Mouse (Mus musculus): ENCODE results near the gene H2-M10.1.
"Not testable (repeated sequence)": the region's sequence is repeated elsewhere in the genome, so short reads cannot be mapped to it uniquely, and the experiment has no call there.

Gene H2-M10.1

GRCm38 (mm10) chr17:36326055-36326454, at the start of gene H2-M10.1:
Gene H2-M10.1 (minus strand): TSS chr17:36326155.
- no peak for DNase-seq (ENCODE audit: low spot score)

DNA sequence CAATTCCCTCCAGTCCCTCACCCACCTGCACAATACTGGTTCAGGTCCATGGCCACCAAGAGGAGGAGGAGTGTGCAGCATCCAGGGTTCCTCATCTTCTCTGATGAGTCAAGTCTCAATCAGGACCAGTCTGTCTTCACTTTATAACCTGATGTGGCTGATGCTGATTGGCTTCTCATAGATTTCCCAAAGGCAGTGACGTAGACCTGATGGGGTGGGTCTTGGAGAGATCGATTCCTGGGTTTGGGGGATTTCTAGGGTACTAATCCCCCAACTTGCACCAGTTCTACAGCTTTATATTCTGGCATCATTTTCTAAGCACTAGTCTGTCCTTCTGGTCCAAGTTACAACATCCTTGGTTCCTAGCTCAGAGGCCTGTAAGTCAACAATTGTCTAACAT, 42.4 kb upstream of the H2-M10.1 start, which contains the start of gene H2-M10.3:
Gene H2-M10.3, minus strand, starts transcription at position 101 of the 400 bp plus-strand sequence.
- DNase-seq (ENCODE audit: low spot score) = not testable (repeated sequence)

- DNase-seq (ENCODE audit: low spot score) = not testable (repeated sequence)
These were observed 36.4 kb upstream of the H2-M10.1 start for GRCm38 (mm10) chr17:36362404-36362803.

DNA sequence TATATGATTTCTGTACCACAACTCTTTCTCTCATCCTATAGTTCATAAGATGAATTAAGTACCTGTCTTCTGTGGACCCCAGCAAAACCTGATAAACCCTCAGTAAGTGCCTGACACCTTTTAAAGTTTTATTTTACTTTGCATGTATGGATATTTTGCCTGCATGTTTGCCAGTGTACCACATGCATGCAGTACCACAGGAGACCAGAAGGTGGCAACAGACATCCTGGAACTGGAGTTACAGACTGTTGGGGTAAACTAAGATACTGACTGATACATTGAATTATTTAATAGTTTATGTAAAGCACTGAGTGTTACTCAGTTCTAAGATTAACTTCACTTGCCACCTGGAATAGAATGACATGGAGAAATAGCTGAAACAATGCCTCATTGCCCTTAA, 31.6 kb upstream of the H2-M10.1 start:
- DNase-seq (ENCODE audit: low spot score) = not testable (repeated sequence)

GRCm38 (mm10) chr17:36355763-36356162, 29.8 kb upstream of the H2-M10.1 start:
- no peak for DNase-seq (ENCODE audit: low spot score)

DNA sequence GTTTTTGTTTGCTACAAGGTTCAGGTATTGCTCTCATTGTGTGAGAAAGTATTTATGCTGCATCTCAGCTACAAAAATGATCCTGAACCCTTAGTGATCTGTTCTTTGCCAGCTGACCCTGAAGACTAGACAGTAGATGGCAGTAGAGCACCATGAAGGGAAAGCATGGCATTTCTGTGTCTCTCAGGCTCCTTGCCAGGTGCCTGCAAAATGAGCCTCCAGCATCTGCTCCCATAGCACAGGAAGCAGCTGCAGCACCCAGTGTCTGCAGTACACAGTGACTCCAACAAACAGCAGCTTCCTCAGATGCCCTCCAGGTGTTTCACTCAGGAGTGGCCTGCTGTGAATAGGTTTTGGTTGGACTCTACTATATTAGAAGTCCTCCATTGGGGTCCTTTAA, 29.4 kb upstream of the H2-M10.1 start:
- DNase-seq (ENCODE audit: low spot score) = not testable (repeated sequence)

DNA sequence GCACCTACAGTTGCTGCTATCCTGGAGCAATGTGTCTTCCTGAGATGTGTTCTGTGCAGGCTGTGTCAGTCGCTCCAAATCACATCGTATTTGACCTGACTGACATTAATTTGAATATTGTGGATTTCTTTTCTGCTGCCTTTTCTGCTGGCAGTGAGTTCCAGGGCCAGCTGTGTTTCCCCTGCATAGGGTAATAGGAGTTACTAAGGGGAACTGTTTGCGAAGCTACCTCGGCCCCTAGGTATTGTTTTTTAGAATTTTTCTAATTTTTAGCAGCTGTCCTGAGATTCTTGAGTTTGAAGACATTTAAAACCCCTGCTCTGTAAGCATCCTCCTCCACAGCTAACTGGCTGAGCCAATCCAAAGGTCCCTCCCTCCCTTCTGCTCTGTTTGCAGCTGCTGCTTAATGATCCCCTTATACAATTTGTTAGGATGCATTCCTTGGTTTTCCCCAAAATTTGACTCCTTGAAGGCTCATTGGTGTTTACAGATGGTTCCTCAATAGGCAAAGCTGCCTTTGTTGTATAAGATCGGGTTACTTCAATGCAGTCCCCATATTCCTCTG, 10.2 kb downstream of the H2-M10.1 start:
- no peak for DNase-seq (ENCODE audit: low spot score)

DNA sequence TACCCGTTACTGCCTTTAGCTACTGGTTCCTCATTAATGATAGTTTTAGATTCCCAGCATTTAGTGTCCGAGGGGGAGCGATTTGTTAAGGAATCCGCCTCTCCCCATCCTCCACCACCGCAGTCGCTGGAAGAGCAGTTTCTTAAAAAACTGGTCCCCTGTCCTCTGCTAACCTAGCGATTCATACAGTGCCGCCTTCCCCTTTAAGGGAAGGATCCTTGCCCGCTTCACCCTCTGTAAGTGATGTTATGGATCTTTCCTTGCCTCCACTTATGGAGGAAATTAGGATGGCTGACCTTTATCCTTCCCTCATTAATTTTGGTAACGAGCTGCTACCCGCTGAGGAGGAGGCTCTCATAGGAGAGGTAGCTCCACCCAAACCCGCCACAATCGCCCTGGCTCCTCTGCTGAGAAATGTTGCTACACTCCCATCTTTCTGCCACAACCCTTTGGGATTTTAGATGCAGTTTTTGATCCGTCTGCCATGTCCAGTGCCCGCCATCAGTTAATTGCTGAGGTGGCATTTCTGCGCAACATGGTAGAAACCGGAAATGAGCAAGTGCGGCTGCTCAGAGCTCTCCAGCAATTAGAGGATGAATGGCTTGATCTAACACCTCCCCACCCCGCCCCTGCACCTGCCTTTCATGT, 10.8 kb downstream of the H2-M10.1 start:
- peak; percentile 26 for DNase-seq (ENCODE audit: low spot score)

- no peak for DNase-seq (ENCODE audit: low spot score)
These were observed 11.4 kb downstream of the H2-M10.1 start for GRCm38 (mm10) chr17:36314511-36314910.

GRCm38 (mm10) chr17:36309293-36309692, 16.7 kb downstream of the H2-M10.1 start:
- no peak for DNase-seq (ENCODE audit: low spot score)

- peak; percentile 10 for DNase-seq (ENCODE audit: low spot score)
These were observed 17.1 kb downstream of the H2-M10.1 start for GRCm38 (mm10) chr17:36308855-36309254.

- no peak for DNase-seq (ENCODE audit: low spot score)
These were observed 39.6 kb downstream of the H2-M10.1 start, which contains the start of gene H2-M10.2 for GRCm38 (mm10) chr17:36286390-36286789. Gene H2-M10.2 (minus strand): TSS chr17:36286490.

GRCm38 (mm10) chr17:36281521-36282245, 44.3 kb downstream of the H2-M10.1 start:
- no peak for DNase-seq (ENCODE audit: low spot score)

DNA sequence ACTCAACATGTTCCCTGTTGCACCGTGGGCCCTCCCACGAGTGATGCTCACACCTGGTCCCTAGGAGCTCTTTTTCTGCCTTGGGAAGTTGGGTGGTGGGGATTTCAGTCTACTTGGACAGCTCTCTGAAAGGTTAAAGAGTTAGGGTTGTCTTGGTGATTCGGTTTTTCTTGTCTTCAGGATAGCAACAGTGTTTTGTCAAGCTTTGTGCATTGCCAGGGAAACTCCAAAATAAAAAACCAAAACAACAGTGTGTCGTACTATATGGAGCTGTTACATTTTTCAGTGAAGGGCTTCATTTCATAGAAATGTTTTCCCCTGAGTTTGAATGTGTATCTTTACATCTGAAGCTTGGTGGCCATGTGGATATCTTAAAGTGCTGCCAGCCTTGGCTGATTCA, 51.2 kb downstream of the H2-M10.1 start:
- DNase-seq (ENCODE audit: low spot score) = no peak

DNA sequence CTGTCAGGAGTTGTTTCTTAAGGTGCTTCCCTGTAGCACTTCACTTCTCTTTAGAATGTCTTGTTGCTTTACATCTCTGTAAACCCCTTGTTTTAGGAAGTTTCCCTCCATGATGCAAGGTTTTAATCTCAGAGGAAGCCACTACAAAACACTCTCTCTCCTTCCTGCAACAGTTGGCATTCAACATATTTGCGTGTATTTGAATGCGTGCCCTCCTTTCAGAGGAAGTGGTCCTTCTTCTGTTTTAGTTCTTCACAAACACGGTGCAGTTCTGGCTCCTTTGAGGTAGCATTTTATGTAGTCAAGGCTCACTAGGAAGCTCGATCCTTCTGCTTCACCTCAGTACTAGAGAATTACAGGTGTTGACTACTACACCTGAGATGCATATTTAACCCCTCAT, 52.2 kb downstream of the H2-M10.1 start:
- no peak for DNase-seq (ENCODE audit: low spot score)
